Mouse (Mus musculus): ENCODE measurements around the gene Hbs1l.

DNA sequence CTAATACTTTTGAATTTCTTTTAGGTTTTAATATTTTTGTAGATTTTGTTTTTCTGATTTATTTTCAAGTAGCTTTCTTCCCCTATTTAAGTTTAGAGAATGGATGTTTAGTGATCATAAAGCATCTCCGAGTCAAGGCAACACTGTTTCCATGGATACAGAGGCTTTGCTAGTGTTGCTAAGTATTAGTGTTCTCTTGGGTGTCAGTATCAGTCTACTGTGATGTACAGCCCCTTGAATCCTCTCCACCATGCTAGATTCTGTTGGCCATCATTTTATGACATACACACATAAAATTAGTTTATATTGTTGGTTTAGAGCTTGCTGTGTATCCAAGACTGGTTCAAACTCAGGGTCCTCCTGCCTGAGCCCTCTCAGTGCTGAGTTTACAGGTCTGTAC, 20.3 kb downstream of the Hbs1l start:
- TF ChIP-seq POLR2A (IDR thresholded peaks at IDR 0.05; ENCODE audit: borderline replicate concordance, extremely low read depth, low read depth, low read length) (no peak), CTCF (IDR thresholded peaks at IDR 0.05; ENCODE audit: insufficient read depth, low read length) (no peak)
